Mouse (Mus musculus): ENCODE results near the gene Dip2b. TPM values are rescaled to one million over a fixed set of nuclear protein-coding genes. Genes with fewer than 3 reads are reported as not detected.
A peak's percentile ranks its signal among the peaks of the same experiment; 100 is the strongest.

Gene Dip2b
- polyA plus RNA-seq, 1 experiment: 40.4 TPM

DNA sequence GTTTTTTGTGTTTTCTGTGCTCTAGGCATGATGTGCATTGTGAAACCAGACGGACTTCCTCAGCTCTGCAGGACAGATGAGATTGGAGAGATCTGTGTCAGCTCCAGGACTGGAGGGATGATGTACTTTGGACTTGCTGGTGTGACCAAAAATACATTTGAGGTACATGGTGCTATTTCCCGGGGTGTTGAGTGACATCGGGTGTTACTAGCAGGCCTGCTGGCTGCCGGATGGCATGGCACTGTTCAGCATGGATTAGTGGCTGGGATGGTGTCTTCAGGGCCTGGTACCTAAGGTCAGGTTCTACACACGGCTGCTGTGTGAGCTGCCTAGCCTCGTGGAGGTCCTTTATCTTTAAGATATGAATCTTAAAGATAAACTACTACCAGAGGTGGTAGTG lies 136.7 kb downstream of the Dip2b start:
- TF ChIP-seq POLR2A (IDR thresholded peaks at IDR 0.05; ENCODE audit: borderline replicate concordance, insufficient read depth, low read length): no peak
- Histone ChIP-seq H3K4me3 (replicated peaks; ENCODE audit: insufficient read depth, low read depth, low read length) (no peak overlapping the region), H3K4me1 (ENCODE audit: control insufficient read depth, insufficient read depth, low read length) (peaks cover 32% of the 10 kb centered on the region), H3K27ac (ENCODE audit: insufficient read depth, low read length) (peak overlapping the region; percentile 58), H3K27me3 (ENCODE audit: control insufficient read depth, insufficient read depth, low read length) (no peaks in the 10 kb centered on the region)
- DNase-seq: no peak
- 33% methylated on average over 6 of the region's 6 CpGs for WGBS

GRCm38 (mm10) chr15:100177167-100177566 lies 138.7 kb downstream of the Dip2b start:
- H3K27ac ChIP-seq (ENCODE audit: insufficient read depth, low read length): no peak overlapping the region
- no peak for DNase-seq
- H3K4me3 ChIP-seq (replicated peaks; ENCODE audit: insufficient read depth, low read depth, low read length): no peak overlapping the region
- no peak for TF ChIP-seq CTCF (IDR thresholded peaks at IDR 0.05; ENCODE audit: borderline replicate concordance, insufficient read depth, low read depth, low read length)
- TF ChIP-seq POLR2A (IDR thresholded peaks at IDR 0.05; ENCODE audit: borderline replicate concordance, insufficient read depth, low read length): no peak
- H3K4me1 ChIP-seq (ENCODE audit: control insufficient read depth, insufficient read depth, low read length): peaks cover 50% of the 10 kb centered on the region
- 74% methylated on average over 3 of the region's 3 CpGs for WGBS
- H3K27me3 ChIP-seq (ENCODE audit: control insufficient read depth, insufficient read depth, low read length): no peaks in the 10 kb centered on the region

GRCm38 (mm10) chr15:100177575-100177974 lies 139.1 kb downstream of the Dip2b start:
- H3K4me3 ChIP-seq (replicated peaks; ENCODE audit: insufficient read depth, low read depth, low read length): no peak overlapping the region
- no peak for DNase-seq
- H3K27ac ChIP-seq (ENCODE audit: insufficient read depth, low read length): no peak overlapping the region
- no peaks in the 10 kb centered on the region for H3K27me3 ChIP-seq (ENCODE audit: control insufficient read depth, insufficient read depth, low read length)
- 91% methylated on average over 9 of the region's 9 CpGs for WGBS
- H3K4me1 ChIP-seq (ENCODE audit: control insufficient read depth, insufficient read depth, low read length): peaks cover 54% of the 10 kb centered on the region
- TF ChIP-seq CTCF (IDR thresholded peaks at IDR 0.05; ENCODE audit: borderline replicate concordance, insufficient read depth, low read depth, low read length): no peak
- TF ChIP-seq POLR2A (IDR thresholded peaks at IDR 0.05; ENCODE audit: borderline replicate concordance, insufficient read depth, low read length): no peak

- no peak for DNase-seq
- H3K27me3 ChIP-seq (ENCODE audit: control insufficient read depth, insufficient read depth, low read length): no peaks in the 10 kb centered on the region
- TF ChIP-seq CTCF (IDR thresholded peaks at IDR 0.05; ENCODE audit: borderline replicate concordance, insufficient read depth, low read depth, low read length): no peak
- no peak for TF ChIP-seq POLR2A (IDR thresholded peaks at IDR 0.05; ENCODE audit: borderline replicate concordance, insufficient read depth, low read length)
- no peak overlapping the region for H3K4me3 ChIP-seq (replicated peaks; ENCODE audit: insufficient read depth, low read depth, low read length)
- H3K27ac ChIP-seq (ENCODE audit: insufficient read depth, low read length): no peak overlapping the region
- H3K4me1 ChIP-seq (ENCODE audit: control insufficient read depth, insufficient read depth, low read length): peaks cover 55% of the 10 kb centered on the region
- 41% methylated on average over 7 of the region's 7 CpGs for WGBS
These were observed 140.0 kb downstream of the Dip2b start for GRCm38 (mm10) chr15:100178487-100178886.

DNA sequence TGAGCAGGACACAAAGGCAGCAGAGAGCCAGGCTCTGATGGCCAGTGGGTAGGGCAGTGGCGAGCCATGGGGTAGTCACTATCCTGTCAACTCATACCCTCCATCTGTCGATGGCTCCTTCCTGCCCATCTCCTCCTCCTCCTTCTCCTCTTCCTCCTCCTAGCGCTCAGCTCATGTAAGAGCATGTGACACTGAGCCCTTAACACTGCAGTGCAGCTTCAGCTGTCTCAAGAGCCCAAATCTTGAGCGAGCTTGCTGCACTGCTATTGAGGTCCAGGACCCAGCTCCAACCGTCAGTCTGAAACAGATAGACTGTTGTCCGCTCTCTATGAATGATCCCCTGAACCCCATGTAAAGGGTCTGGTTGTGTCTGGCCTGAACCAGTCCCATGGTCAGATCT lies 141.2 kb downstream of the Dip2b start:
- TF ChIP-seq CTCF (IDR thresholded peaks at IDR 0.05; ENCODE audit: borderline replicate concordance, insufficient read depth, low read depth, low read length) (peak; percentile 30; the same call in 1 of the 2 replicates), POLR2A (IDR thresholded peaks at IDR 0.05; ENCODE audit: borderline replicate concordance, insufficient read depth, low read length) (no peak)
- Histone ChIP-seq H3K27me3 (ENCODE audit: control insufficient read depth, insufficient read depth, low read length) (no peaks in the 10 kb centered on the region), H3K4me1 (ENCODE audit: control insufficient read depth, insufficient read depth, low read length) (peaks cover 52% of the 10 kb centered on the region), H3K4me3 (replicated peaks; ENCODE audit: insufficient read depth, low read depth, low read length) (no peak overlapping the region), H3K27ac (ENCODE audit: insufficient read depth, low read length) (peak overlapping the region; percentile 67)
- DNase-seq: peak in 1 of 2 experiments; percentile 44
- WGBS: 24% methylated on average over 6 of the region's 6 CpGs

- Histone ChIP-seq H3K4me3 (replicated peaks; ENCODE audit: insufficient read depth, low read depth, low read length) (no peak overlapping the region), H3K27ac (ENCODE audit: insufficient read depth, low read length) (peak overlapping the region; percentile 67), H3K27me3 (ENCODE audit: control insufficient read depth, insufficient read depth, low read length) (no peaks in the 10 kb centered on the region), H3K4me1 (ENCODE audit: control insufficient read depth, insufficient read depth, low read length) (peaks cover 46% of the 10 kb centered on the region)
- 10% methylated on average over 4 of the region's 4 CpGs for WGBS
- TF ChIP-seq CTCF (IDR thresholded peaks at IDR 0.05; ENCODE audit: borderline replicate concordance, insufficient read depth, low read depth, low read length): no peak
- peak; percentile 19; the same call in 1 of the 2 replicates for TF ChIP-seq POLR2A (IDR thresholded peaks at IDR 0.05; ENCODE audit: borderline replicate concordance, insufficient read depth, low read length)
- DNase-seq: peak; percentile 85 to 94
These were observed 141.8 kb downstream of the Dip2b start for GRCm38 (mm10) chr15:100180221-100180620.

- 48% methylated on average over 10 of the region's 10 CpGs for WGBS
These were observed 143.4 kb downstream of the Dip2b start for GRCm38 (mm10) chr15:100181841-100182240.

DNA sequence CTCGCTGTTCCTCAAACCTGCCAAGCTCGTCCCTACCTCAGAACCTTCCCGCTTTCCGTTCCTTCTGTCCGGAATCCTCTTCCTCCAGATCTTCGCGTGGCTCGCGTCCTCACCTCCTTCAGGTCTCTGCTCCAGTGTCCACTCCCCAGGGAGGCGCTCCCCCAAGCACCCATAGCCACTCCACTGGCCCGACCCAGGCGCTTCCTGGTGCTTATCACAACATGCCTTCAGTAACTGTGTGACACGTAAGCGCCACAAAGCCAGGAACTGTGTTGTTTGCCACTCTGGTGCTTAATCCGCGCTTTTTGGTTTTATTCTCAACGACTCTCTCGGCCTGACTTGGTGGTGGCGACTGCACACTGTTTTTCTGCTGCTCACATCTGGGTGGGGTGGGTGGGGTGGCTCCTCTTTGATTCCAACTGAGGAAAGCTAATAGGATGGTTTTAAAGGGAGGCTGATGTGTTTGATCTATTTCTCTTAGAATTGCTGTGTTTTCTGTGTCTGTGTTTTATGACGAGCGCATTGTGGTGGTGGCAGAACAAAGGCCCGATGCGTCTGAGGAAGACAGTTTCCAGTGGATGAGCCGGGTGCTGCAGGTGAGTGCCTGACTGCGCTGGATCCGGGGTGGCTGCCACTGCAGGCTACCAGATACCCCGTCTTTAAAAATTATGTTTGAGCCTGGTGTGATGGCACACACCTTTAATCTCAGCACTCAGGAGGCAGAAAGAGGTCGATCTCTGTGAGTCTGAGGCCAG lies 144.2 kb downstream of the Dip2b start:
- DNase-seq: no peak
- no peak overlapping the region for H3K4me3 ChIP-seq (replicated peaks; ENCODE audit: insufficient read depth, low read depth, low read length)
- WGBS: 91% methylated on average over 28 of the region's 28 CpGs
- peak overlapping the region; percentile 51 for H3K27ac ChIP-seq (ENCODE audit: insufficient read depth, low read length)
- no peak for TF ChIP-seq POLR2A (IDR thresholded peaks at IDR 0.05; ENCODE audit: borderline replicate concordance, insufficient read depth, low read length)
- TF ChIP-seq CTCF (IDR thresholded peaks at IDR 0.05; ENCODE audit: borderline replicate concordance, insufficient read depth, low read depth, low read length): no peak
- no peaks in the 10 kb centered on the region for H3K27me3 ChIP-seq (ENCODE audit: control insufficient read depth, insufficient read depth, low read length)
- H3K4me1 ChIP-seq (ENCODE audit: control insufficient read depth, insufficient read depth, low read length): peaks cover 45% of the 10 kb centered on the region

More at GRCm38 (mm10) chr15:100181841-100182240, 143.4 kb downstream of the Dip2b start:
- TF ChIP-seq CTCF (IDR thresholded peaks at IDR 0.05; ENCODE audit: borderline replicate concordance, insufficient read depth, low read depth, low read length) (no peak), POLR2A (IDR thresholded peaks at IDR 0.05; ENCODE audit: borderline replicate concordance, insufficient read depth, low read length) (no peak)
- Histone ChIP-seq H3K4me3 (replicated peaks; ENCODE audit: insufficient read depth, low read depth, low read length) (no peak overlapping the region), H3K27me3 (ENCODE audit: control insufficient read depth, insufficient read depth, low read length) (no peaks in the 10 kb centered on the region), H3K4me1 (ENCODE audit: control insufficient read depth, insufficient read depth, low read length) (peaks cover 44% of the 10 kb centered on the region), H3K27ac (ENCODE audit: insufficient read depth, low read length) (peak overlapping the region; percentile 51)
- DNase-seq: no peak
